Mouse (Mus musculus): ENCODE data around the gene C530025M09Rik.

Gene C530025M09Rik

DNA sequence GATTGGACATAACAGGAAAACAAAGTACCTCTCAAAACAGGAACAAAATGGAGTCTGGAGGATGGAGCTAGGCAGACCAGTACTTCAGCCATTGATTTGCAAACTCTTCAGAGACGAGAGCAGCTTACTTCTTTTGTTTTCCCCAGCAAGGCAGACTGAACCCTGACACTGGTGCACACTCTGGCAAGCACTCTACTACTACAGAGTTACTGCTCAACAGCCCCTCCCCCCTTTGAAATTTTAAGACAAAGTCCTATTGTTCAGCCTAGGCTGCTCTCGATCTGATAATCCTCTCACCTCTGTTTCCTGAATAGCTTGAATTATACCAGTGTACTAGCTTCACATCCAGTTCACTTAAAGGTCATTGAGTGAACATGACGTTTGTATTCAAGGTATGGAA is 32.4 kb downstream of the C530025M09Rik start:
- DNase-seq, result no peak

All from kidney, adult 8-10 months (tissue).